Mouse (Mus musculus) small intestine, adult 2 months (tissue): Measurements from ENCODE around the gene Selenom.

Experiments used
- CTCF ChIP-seq: fragments of 200-500 bp; IDR thresholded peaks from 2 replicates; pipeline ENCODE4 v1.5.1; 2012; ENCODE audit warnings: low read depth, mild to moderate bottlenecking, control low read depth, inconsistent platforms, low read length, moderate library complexity, mixed read lengths; ENCODE audit not compliant: insufficient replicate concordance, insufficient read length; ENCODE audit errors: extremely low read depth
- POLR2A ChIP-seq: fragments of 200-500 bp; IDR thresholded peaks from 2 replicates; pipeline ENCODE4 v1.6.1; 2012; ENCODE audit warnings: low read depth, mild to moderate bottlenecking, control low read depth, inconsistent platforms, low read length, moderate library complexity

DNA sequence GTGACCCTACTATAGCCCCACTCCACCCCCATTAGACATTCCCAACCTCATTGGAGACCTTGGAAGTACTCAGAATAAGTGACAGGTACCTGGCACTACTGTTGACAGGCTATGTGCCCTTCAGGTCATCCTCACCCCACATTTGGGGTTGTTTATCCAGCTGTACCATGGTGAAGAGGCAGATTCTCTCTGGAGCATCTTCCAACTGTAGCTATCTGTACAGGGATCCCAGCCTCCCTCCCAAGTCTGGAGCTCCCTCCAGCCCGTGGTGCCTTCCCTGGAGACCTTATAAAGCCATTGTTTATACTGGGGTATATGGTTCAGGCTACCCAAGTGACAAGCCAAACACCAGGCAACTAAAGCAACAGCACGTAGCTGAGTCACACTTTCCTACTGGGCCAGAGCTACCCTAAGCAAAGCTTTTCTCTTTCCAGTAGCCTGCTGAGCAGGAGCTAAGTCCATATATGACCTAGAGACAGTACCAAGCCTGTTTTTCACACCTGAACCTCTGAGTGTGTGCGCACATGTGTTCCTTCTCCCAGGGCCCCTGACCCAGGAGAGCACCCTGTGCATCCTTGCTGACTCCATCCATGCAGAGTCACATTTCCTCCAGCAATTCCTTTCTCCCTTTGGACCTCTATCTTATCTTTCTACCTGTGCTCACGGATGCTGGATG, 4.7 kb downstream of the Selenom start:
- TF ChIP-seq CTCF (no peak), POLR2A (no peak)
